Mouse (Mus musculus) small intestine, adult 2 months (tissue): ENCODE measurements around the gene Tmem253.

Source experiments
- CTCF ChIP-seq: fragments of 200-500 bp; IDR thresholded peaks from 2 replicates; pipeline ENCODE4 v1.5.1; 2012; ENCODE audit warnings: low read depth, mild to moderate bottlenecking, control low read depth, inconsistent platforms, low read length, moderate library complexity, mixed read lengths; ENCODE audit not compliant: insufficient replicate concordance, insufficient read length; ENCODE audit errors: extremely low read depth
- POLR2A ChIP-seq: fragments of 200-500 bp; IDR thresholded peaks from 2 replicates; pipeline ENCODE4 v1.6.1; 2012; ENCODE audit warnings: low read depth, mild to moderate bottlenecking, control low read depth, inconsistent platforms, low read length, moderate library complexity

DNA sequence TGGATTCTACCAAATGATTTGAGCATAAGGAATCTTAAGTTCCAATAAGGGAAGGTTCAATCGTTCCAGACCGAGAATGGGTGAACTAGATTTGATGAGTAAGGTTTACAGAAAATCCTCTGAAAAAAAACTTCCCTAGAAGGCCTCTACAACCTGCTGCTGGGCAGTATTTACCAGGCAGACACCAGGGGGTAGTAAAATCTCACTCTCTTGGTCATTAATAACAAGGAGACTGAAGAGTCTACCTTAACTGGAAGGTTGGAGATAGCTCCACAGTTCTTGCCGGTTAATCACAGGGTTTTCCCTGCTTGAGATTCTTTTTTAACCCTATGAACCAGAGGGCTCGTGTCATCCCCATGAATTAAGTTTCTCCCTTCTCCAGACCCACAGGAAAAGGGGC, 32.2 kb upstream of the Tmem253 start:
- TF ChIP-seq POLR2A (no peak), CTCF (no peak)
